Mouse (Mus musculus): Measurements from ENCODE around the gene Usp15. TPM values are rescaled to one million over a fixed set of nuclear protein-coding genes. Genes with fewer than 3 reads are reported as not detected.

Usp15 gene
- polyA plus RNA-seq, 1 experiment from 2014 or later = 85.9 TPM

GRCm38 (mm10) chr10:123160508-123160907, 36.3 kb downstream of the Usp15 start:
- no peak for ATAC-seq (replicated peaks; ENCODE audit: insufficient number of reproducible peaks, low FRiP score, low TSS enrichment)
- H3K4me2 ChIP-seq = no peak overlapping the region
- H3K9ac ChIP-seq (ENCODE audit: low read depth, low read length) = no peak overlapping the region
- 77% methylated on average over 6 of the region's 6 CpGs for WGBS (ENCODE audit: insufficient replicate concordance)
- H3K4me3 ChIP-seq (ENCODE audit: low read depth, low read length) = no peak overlapping the region
- no peak overlapping the region for H3K27ac ChIP-seq (ENCODE audit: low read depth, low read length)
- 0 out of 2 replicates have a peak, but pooled peaks cover 5% of the 10 kb centered on the region for H3K36me3 ChIP-seq (ENCODE audit: control insufficient read depth, insufficient read depth, low read length)
- H3K9me3 ChIP-seq (replicated peaks; ENCODE audit: control insufficient read depth, low read length) = no peaks in the 10 kb centered on the region
- H3K27me3 ChIP-seq (ENCODE audit: control insufficient read depth, insufficient read depth, low read length) = no peaks in the 10 kb centered on the region
- no peaks in the 10 kb centered on the region for H3K4me1 ChIP-seq (ENCODE audit: control insufficient read depth, insufficient read depth, low read length)

- Histone ChIP-seq H3K27me3 (ENCODE audit: control insufficient read depth, insufficient read depth, low read length) (no peaks in the 10 kb centered on the region), H3K9ac (ENCODE audit: low read depth, low read length) (no peak overlapping the region), H3K27ac (ENCODE audit: low read depth, low read length) (no peak overlapping the region), H3K4me3 (ENCODE audit: low read depth, low read length) (no peak overlapping the region), H3K9me3 (replicated peaks; ENCODE audit: control insufficient read depth, low read length) (no peaks in the 10 kb centered on the region), H3K36me3 (ENCODE audit: control insufficient read depth, insufficient read depth, low read length) (peaks cover 7% of the 10 kb centered on the region; the same call in 1 of the 2 replicates), H3K4me1 (ENCODE audit: control insufficient read depth, insufficient read depth, low read length) (no peaks in the 10 kb centered on the region), H3K4me2 (no peak overlapping the region)
- ATAC-seq (replicated peaks; ENCODE audit: insufficient number of reproducible peaks, low FRiP score, low TSS enrichment) = no peak
- 80% methylated on average over 7 of the region's 7 CpGs for WGBS (ENCODE audit: insufficient replicate concordance)
Measured at GRCm38 (mm10) chr10:123159316-123159715, 37.5 kb downstream of the Usp15 start.

DNA sequence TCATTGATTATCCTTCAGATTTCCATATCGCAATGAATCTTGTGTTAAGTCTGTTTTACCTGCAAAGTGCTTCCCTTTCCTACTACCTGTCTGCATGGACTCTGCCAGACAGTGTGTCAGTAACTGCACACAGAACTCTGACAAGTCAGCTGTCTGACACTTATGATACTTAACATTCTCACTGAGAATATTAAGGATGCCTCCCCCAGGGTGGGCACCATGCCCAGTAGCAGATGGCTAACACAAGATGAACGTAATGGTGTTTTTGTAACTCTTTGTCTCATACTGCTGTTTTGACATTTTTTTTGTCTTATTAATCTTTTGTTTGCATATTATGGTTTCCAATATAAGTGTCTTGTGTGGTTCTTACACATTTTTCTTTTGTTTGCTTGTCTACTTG, 40.4 kb downstream of the Usp15 start:
- 89% methylated on average over 2 of the region's 2 CpGs for WGBS (ENCODE audit: insufficient replicate concordance)
- no peak for ATAC-seq (replicated peaks; ENCODE audit: insufficient number of reproducible peaks, low FRiP score, low TSS enrichment)
- peaks cover 7% of the 10 kb centered on the region; the same call in 1 of the 2 replicates for H3K36me3 ChIP-seq (ENCODE audit: control insufficient read depth, insufficient read depth, low read length)

GRCm38 (mm10) chr10:123155764-123156163, 41.0 kb downstream of the Usp15 start:
- peaks cover 7% of the 10 kb centered on the region; the same call in 1 of the 2 replicates for H3K36me3 ChIP-seq (ENCODE audit: control insufficient read depth, insufficient read depth, low read length)
- WGBS (ENCODE audit: insufficient replicate concordance) = 91% methylated on average over 6 of the region's 6 CpGs
- no peak overlapping the region for H3K4me3 ChIP-seq (ENCODE audit: low read depth, low read length)

More for the DNA sequence above, 40.4 kb downstream of the Usp15 start:
- no peaks in the 10 kb centered on the region for H3K9me3 ChIP-seq (replicated peaks; ENCODE audit: control insufficient read depth, low read length)
- no peak overlapping the region for H3K4me2 ChIP-seq
- no peaks in the 10 kb centered on the region for H3K27me3 ChIP-seq (ENCODE audit: control insufficient read depth, insufficient read depth, low read length)
- H3K9ac ChIP-seq (ENCODE audit: low read depth, low read length) = no peak overlapping the region
- H3K27ac ChIP-seq (ENCODE audit: low read depth, low read length) = no peak overlapping the region
- no peak overlapping the region for H3K4me3 ChIP-seq (ENCODE audit: low read depth, low read length)
- no peaks in the 10 kb centered on the region for H3K4me1 ChIP-seq (ENCODE audit: control insufficient read depth, insufficient read depth, low read length)

GRCm38 (mm10) chr10:123153321-123153720, 43.5 kb downstream of the Usp15 start:
- no peak for ATAC-seq (replicated peaks; ENCODE audit: insufficient number of reproducible peaks, low FRiP score, low TSS enrichment)
- Histone ChIP-seq H3K9ac (ENCODE audit: low read depth, low read length) (no peak overlapping the region), H3K9me3 (replicated peaks; ENCODE audit: control insufficient read depth, low read length) (no peaks in the 10 kb centered on the region), H3K27me3 (ENCODE audit: control insufficient read depth, insufficient read depth, low read length) (no peaks in the 10 kb centered on the region), H3K36me3 (ENCODE audit: control insufficient read depth, insufficient read depth, low read length) (peaks cover 5% of the 10 kb centered on the region; the same call in 1 of the 2 replicates), H3K4me3 (ENCODE audit: low read depth, low read length) (no peak overlapping the region), H3K27ac (ENCODE audit: low read depth, low read length) (no peak overlapping the region), H3K4me2 (no peak overlapping the region), H3K4me1 (ENCODE audit: control insufficient read depth, insufficient read depth, low read length) (peaks cover 2% of the 10 kb centered on the region)
- WGBS (ENCODE audit: insufficient replicate concordance) = 76% methylated on average over 2 of the region's 2 CpGs

More at GRCm38 (mm10) chr10:123155764-123156163, 41.0 kb downstream of the Usp15 start:
- Histone ChIP-seq H3K9ac (ENCODE audit: low read depth, low read length) (no peak overlapping the region), H3K27ac (ENCODE audit: low read depth, low read length) (no peak overlapping the region), H3K4me2 (no peak overlapping the region), H3K4me1 (ENCODE audit: control insufficient read depth, insufficient read depth, low read length) (no peaks in the 10 kb centered on the region), H3K9me3 (replicated peaks; ENCODE audit: control insufficient read depth, low read length) (no peaks in the 10 kb centered on the region), H3K27me3 (ENCODE audit: control insufficient read depth, insufficient read depth, low read length) (no peaks in the 10 kb centered on the region)
- no peak for ATAC-seq (replicated peaks; ENCODE audit: insufficient number of reproducible peaks, low FRiP score, low TSS enrichment)

DNA sequence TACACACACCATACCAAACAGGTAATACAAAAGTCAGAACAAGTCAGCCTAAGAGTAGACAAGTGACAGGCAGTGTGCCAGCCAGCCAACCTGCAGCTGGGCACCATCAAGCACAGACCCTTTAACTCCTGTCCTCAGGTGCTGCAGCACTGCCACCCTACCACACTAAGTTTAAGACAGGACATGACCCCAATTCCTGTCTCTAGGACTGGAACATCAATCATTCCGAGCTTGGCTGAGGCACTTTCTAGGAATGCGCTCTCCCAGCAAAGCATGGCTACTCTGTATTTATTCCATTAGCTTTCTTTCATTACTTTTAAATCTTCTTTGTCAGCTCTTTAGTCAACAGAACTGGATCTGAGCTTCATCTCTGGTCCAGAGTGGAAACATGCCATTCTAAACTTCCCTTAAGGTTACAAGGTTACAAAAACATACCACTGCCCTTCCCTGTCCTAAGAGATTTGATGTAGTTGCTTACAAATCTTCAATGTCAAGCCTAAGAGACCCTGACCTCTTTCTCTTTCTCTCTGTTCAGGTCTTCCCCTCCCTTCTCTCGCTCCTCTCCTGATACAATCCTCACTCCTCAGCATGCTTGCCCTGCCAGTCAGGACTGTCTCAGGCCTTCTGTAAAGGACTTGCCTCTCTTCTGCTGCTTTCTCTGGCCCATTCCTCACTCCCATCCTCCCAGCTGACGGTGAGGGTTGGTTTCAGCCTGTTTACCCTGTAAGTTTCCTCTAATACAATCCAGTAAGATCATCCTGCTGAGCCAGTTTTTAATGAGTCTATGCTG, 48.6 kb downstream of the Usp15 start:
- Histone ChIP-seq H3K4me1 (ENCODE audit: control insufficient read depth, insufficient read depth, low read length) (peaks cover 9% of the 10 kb centered on the region), H3K4me3 (ENCODE audit: low read depth, low read length) (no peak overlapping the region), H3K27me3 (ENCODE audit: control insufficient read depth, insufficient read depth, low read length) (no peaks in the 10 kb centered on the region), H3K9ac (ENCODE audit: low read depth, low read length) (no peak overlapping the region), H3K4me2 (no peak overlapping the region), H3K9me3 (replicated peaks; ENCODE audit: control insufficient read depth, low read length) (no peaks in the 10 kb centered on the region), H3K36me3 (ENCODE audit: control insufficient read depth, insufficient read depth, low read length) (no peaks in the 10 kb centered on the region), H3K27ac (ENCODE audit: low read depth, low read length) (peak overlapping the region; percentile 51; the same call in 1 of the 2 replicates)
- ATAC-seq (replicated peaks; ENCODE audit: insufficient number of reproducible peaks, low FRiP score, low TSS enrichment) = 0 out of 2 replicates have a peak, but pooled peaks have one; percentile 11
- WGBS (ENCODE audit: insufficient replicate concordance) = 43% methylated on average over 4 of the region's 4 CpGs

DNA sequence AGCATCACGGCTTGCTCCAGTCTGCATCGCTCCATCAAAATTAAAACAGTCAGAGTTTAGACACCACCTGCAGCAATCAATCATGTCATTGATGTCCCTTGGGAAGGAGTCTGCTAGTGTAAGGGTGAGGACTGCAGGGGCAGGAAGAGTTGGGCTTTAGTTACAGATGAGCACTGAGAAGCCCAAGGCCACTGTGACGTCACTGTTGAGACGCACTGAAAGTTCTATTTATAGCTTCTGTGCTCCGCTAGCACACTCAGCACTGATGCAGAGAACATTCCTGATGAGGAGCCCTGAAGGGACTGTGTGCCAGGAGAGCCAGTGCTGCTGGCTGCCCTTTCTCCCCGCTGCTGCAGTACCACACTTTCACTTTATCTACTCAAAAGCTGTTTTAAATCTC, 49.6 kb downstream of the Usp15 start:
- H3K36me3 ChIP-seq (ENCODE audit: control insufficient read depth, insufficient read depth, low read length) = no peaks in the 10 kb centered on the region

GRCm38 (mm10) chr10:123146349-123146748, 50.4 kb downstream of the Usp15 start:
- no peak for ATAC-seq (replicated peaks; ENCODE audit: insufficient number of reproducible peaks, low FRiP score, low TSS enrichment)
- whole genome bisulfite sequencing (ENCODE audit: insufficient replicate concordance) = 92% methylated on average over 2 of the region's 2 CpGs
- no peaks in the 10 kb centered on the region for H3K36me3 ChIP-seq (ENCODE audit: control insufficient read depth, insufficient read depth, low read length)

More for the DNA sequence above, 49.6 kb downstream of the Usp15 start:
- Histone ChIP-seq H3K27me3 (ENCODE audit: control insufficient read depth, insufficient read depth, low read length) (no peaks in the 10 kb centered on the region), H3K4me1 (ENCODE audit: control insufficient read depth, insufficient read depth, low read length) (peaks cover 9% of the 10 kb centered on the region), H3K9ac (ENCODE audit: low read depth, low read length) (no peak overlapping the region), H3K9me3 (replicated peaks; ENCODE audit: control insufficient read depth, low read length) (no peaks in the 10 kb centered on the region), H3K4me3 (ENCODE audit: low read depth, low read length) (no peak overlapping the region), H3K27ac (ENCODE audit: low read depth, low read length) (peak overlapping the region; percentile 41; the same call in 1 of the 2 replicates), H3K4me2 (no peak overlapping the region)
- peak; percentile 76 for ATAC-seq (replicated peaks; ENCODE audit: insufficient number of reproducible peaks, low FRiP score, low TSS enrichment)
- 42% methylated on average over 6 of the region's 6 CpGs for WGBS (ENCODE audit: insufficient replicate concordance)

More at GRCm38 (mm10) chr10:123146349-123146748, 50.4 kb downstream of the Usp15 start:
- Histone ChIP-seq H3K9me3 (replicated peaks; ENCODE audit: control insufficient read depth, low read length) (no peaks in the 10 kb centered on the region), H3K27ac (ENCODE audit: low read depth, low read length) (no peak overlapping the region), H3K9ac (ENCODE audit: low read depth, low read length) (no peak overlapping the region), H3K27me3 (ENCODE audit: control insufficient read depth, insufficient read depth, low read length) (no peaks in the 10 kb centered on the region), H3K4me3 (ENCODE audit: low read depth, low read length) (no peak overlapping the region), H3K4me2 (no peak overlapping the region), H3K4me1 (ENCODE audit: control insufficient read depth, insufficient read depth, low read length) (peaks cover 9% of the 10 kb centered on the region)

Data from heart, embryonic 11.5 days (tissue).